Mouse (Mus musculus): ENCODE measurements around the gene Pcp4l1.

Pcp4l1 gene

DNA sequence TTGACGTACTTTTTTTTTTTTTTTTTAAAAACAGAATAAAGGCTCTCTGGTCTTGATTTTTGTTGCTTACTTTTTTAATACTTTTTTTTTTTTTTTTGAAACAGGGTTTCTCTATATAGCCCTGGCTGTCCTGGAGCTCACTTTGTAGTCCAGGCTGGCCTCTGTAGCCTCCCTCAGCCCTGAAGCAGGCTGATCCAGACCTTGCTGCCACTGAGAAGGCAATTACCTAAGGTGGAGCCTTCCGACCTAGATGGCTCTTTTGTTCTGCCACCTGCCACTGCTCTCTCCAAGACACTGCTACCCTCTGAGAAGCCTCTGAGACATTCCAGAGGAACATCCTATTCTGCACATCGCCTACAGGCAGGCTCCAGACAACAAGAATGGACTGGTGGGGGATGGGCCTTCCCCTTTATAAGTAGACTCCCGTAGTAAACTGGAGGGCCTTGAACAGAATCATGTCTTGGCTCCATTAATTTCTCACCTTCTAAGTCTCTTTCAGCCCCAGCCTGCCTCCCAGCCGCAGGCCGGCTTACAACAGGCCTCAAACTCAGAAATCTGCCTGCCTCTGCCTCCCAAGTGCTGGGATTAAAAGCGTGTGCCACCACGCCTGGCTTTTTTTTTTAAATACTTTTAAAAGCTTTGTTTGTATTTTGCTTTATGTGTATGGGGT lies 58.4 kb downstream of the Pcp4l1 start:
- peak; percentile 67 for DNase-seq (ENCODE audit: low read depth, low spot score)

DNA sequence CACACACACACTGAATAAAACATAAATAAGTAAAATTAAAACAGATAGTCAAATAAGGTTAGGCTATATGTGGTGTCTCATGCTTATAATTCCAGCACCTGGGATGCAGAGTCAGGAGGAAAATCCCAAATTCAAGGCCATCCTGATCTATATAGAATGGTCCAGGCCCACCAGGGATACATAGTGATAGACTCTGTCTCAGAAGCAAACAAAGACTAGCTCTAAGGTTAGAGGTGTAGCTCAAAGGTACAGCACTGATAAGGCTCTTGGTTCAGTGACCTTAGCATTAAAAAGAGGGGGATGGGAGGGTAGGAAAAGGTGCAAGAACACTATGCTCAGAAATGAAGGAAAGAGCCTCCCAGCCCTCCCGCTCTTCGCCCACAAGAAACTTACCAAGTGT lies 60.5 kb downstream of the Pcp4l1 start:
- DNase-seq (ENCODE audit: low read depth, low spot score): no peak

DNA sequence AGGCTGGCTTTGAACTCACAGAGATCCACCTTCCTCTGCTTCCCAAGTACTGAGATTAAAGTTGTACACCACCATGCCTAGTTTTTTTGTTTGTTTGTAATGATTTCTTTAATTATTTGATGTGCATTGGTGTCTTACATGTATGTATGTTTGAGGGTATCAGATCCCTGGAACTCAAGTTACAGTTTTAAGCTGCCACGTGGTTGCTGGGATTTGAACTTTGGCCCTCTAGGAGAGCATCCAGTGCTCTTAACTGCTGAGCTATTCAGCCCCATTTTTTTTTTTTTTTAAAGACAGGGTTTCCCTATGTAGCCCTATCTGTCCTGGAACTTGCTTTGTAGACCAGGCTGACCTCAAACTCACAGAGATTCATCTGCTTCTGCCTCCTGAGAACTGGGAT lies 65.1 kb downstream of the Pcp4l1 start:
- DNase-seq (ENCODE audit: low read depth, low spot score): no peak

GRCm38 (mm10) chr1:171129251-171129650 lies 66.8 kb downstream of the Pcp4l1 start:
- no peak for DNase-seq (ENCODE audit: low read depth, low spot score)

DNA sequence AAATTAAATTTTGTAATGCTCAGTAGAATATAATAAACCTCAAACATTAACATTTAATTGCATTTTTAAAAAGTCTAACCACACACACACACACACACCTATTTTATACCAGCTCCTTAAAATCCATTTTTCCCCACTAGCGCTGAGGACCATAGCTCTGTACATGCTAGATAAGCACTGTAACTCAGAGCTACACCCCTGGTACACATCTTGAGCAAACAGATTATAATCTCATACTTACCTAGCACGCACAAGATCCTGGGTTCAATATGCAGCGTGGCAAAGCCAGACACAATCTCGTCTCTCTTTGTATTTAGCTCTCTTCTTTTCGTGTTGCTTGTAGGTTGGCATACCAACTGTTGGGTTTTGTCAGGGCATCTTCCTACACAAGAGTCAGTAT lies 71.7 kb downstream of the Pcp4l1 start:
- no peak for DNase-seq (ENCODE audit: low read depth, low spot score)
